Mouse (Mus musculus) heart, embryonic 13.5 days (tissue): ENCODE data around the gene Acaca. TPM values are rescaled to one million over a fixed set of nuclear protein-coding genes. Genes with fewer than 3 reads are reported as not detected.
"Not testable (repeated sequence)": the region's sequence is repeated elsewhere in the genome, so short reads cannot be mapped to it uniquely, and the experiment has no call there.

Experiments
- ATAC-seq: fragments of 200-750 bp; cut with Nextera tagmentation; 2 replicates; pipeline ENCODE4 v1.8.0; 2017; ENCODE audit warnings: moderate TSS enrichment; ENCODE audit not compliant: insufficient number of reproducible peaks, low FRiP score, low TSS enrichment; ENCODE audit errors: extremely low read depth
- H3K27ac ChIP-seq: fragments of 300-500 bp; sonication (generic); replicated peaks from 2 replicates; pipeline ENCODE4 v1.5.1; 2015; ENCODE audit warnings: moderate library complexity, mild to moderate bottlenecking, inconsistent platforms
- H3K27me3 ChIP-seq: fragments of 300-500 bp; sonication (generic); replicated peaks from 2 replicates; pipeline ENCODE4 v1.6.1; 2015; ENCODE audit warnings: mild to moderate bottlenecking, inconsistent platforms
- H3K36me3 ChIP-seq: fragments of 300-500 bp; sonication (generic); 2 replicates; pipeline ENCODE4 v1.6.1; 2015; ENCODE audit warnings: mild to moderate bottlenecking, inconsistent platforms
- H3K4me1 ChIP-seq: fragments of 300-500 bp; sonication (generic); 2 replicates; pipeline ENCODE4 v1.6.1; 2015; ENCODE audit warnings: inconsistent platforms
- H3K4me2 ChIP-seq: fragments of 300-500 bp; sonication (generic); 2 replicates; pipeline ENCODE4 v1.6.1; 2015; ENCODE audit warnings: inconsistent platforms, mild to moderate bottlenecking, moderate library complexity
- H3K4me3 ChIP-seq: fragments of 300-500 bp; sonication (generic); 2 replicates; pipeline ENCODE4 v1.5.1; 2015; ENCODE audit warnings: moderate library complexity, mild to moderate bottlenecking, inconsistent platforms
- H3K9ac ChIP-seq: fragments of 300-500 bp; sonication (generic); 2 replicates; pipeline ENCODE4 v1.6.1; 2015; ENCODE audit warnings: inconsistent platforms, mild to moderate bottlenecking, moderate library complexity
- H3K9me3 ChIP-seq: fragments of 300-500 bp; sonication (generic); 2 replicates; pipeline ENCODE4 v1.6.1; 2016; ENCODE audit warnings: inconsistent platforms
- WGBS: fragments of 180-500 bp; shearing (Covaris S2); methylation state at CpG from one replicate; pipeline ENCODE4 v1.1.7; 2015; ENCODE audit warnings: mixed read lengths; 5-methylcytosine and 5-hydroxymethylcytosine counted together
- polyA plus RNA-seq: library from polyadenylated mRNA; unstranded; fragments of >200 nt; fragmentation: Nextera tagmentation; extraction: Ambion mirVana; gene quantifications from 2 replicates; pipeline ENCODE4 v1.2.1, GENCODE M21; 2015

The Acaca gene
- polyA plus RNA-seq, 1 experiment from 2014 or later = 6.6 TPM

DNA sequence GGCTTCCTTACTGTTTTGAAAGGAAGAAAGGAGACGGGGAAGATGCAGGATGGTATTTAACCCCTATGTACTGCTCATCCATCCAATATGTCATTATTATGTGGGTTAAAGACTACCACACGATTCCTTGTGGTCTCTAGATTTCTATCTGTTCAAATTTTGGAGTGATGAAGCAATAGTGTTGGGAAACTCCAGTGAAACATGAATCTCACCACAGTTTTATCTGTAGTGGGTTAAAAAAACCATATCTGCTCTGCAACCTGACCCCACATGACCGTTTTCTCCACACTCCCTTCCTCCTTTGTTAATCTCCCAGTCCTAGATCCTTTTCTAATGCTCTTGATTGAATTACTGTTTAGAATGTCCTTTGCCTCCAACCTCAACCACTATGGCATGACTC is 163.1 kb downstream of the Acaca start:
- H3K27ac ChIP-seq = no peak overlapping the region
- no peak overlapping the region for H3K9ac ChIP-seq
- H3K36me3 ChIP-seq = peaks cover 6% of the 10 kb centered on the region; the same call in 1 of the 2 replicates
- H3K27me3 ChIP-seq = no peaks in the 10 kb centered on the region
- no peak overlapping the region for H3K4me2 ChIP-seq
- H3K4me1 ChIP-seq = peaks cover 16% of the 10 kb centered on the region
- no peak overlapping the region for H3K4me3 ChIP-seq
- ATAC-seq = no peak
- 67% methylated on average over 3 of the region's 3 CpGs for WGBS
- H3K9me3 ChIP-seq = no peaks in the 10 kb centered on the region

DNA sequence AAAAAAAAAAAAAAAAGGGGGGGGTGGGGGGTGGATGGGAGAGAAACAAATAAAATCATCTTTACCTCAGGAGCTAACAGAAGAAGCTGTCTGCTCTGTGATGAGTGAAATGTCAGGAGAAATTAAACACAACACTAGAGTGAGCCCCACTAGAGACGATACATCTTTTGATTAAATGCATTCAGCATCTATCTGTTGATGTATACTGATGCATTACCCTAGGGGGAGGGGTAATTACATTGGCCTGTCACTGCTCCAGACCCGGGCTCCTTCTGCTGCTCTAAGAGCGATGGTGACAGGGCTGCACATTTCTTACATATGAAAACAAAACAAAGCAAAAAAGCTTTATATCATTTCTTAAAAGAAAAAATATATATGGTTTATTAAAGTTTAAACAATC is 163.8 kb downstream of the Acaca start:
- Histone ChIP-seq H3K9ac (no peak overlapping the region), H3K36me3 (peaks cover 6% of the 10 kb centered on the region; the same call in 1 of the 2 replicates), H3K4me2 (no peak overlapping the region), H3K9me3 (no peaks in the 10 kb centered on the region), H3K4me1 (peaks cover 16% of the 10 kb centered on the region), H3K4me3 (no peak overlapping the region), H3K27me3 (no peaks in the 10 kb centered on the region), H3K27ac (no peak overlapping the region)
- 90% methylated on average over 3 of the region's 3 CpGs for WGBS
- no peak for ATAC-seq

- Histone ChIP-seq H3K4me3 (no peak overlapping the region), H3K27ac (no peak overlapping the region), H3K9ac (no peak overlapping the region), H3K4me1 (peaks cover under 1% of the 10 kb centered on the region; the same call in 1 of the 2 replicates), H3K36me3 (peaks cover 11% of the 10 kb centered on the region), H3K27me3 (no peaks in the 10 kb centered on the region), H3K9me3 (no peaks in the 10 kb centered on the region), H3K4me2 (no peak overlapping the region)
- 77% methylated on average over 2 of the region's 2 CpGs for WGBS
- ATAC-seq = no peak
Measured at GRCm38 (mm10) chr11:84296337-84296736, 166.9 kb downstream of the Acaca start.

GRCm38 (mm10) chr11:84305474-84305873 is 176.0 kb downstream of the Acaca start:
- Histone ChIP-seq H3K4me2 (no peak overlapping the region), H3K27me3 (no peaks in the 10 kb centered on the region), H3K4me1 (no peaks in the 10 kb centered on the region), H3K9me3 (no peaks in the 10 kb centered on the region), H3K9ac (no peak overlapping the region), H3K27ac (no peak overlapping the region), H3K36me3 (peaks cover 16% of the 10 kb centered on the region), H3K4me3 (no peak overlapping the region)
- 84% methylated on average over 1 of the region's 1 CpGs for WGBS
- no peak for ATAC-seq

DNA sequence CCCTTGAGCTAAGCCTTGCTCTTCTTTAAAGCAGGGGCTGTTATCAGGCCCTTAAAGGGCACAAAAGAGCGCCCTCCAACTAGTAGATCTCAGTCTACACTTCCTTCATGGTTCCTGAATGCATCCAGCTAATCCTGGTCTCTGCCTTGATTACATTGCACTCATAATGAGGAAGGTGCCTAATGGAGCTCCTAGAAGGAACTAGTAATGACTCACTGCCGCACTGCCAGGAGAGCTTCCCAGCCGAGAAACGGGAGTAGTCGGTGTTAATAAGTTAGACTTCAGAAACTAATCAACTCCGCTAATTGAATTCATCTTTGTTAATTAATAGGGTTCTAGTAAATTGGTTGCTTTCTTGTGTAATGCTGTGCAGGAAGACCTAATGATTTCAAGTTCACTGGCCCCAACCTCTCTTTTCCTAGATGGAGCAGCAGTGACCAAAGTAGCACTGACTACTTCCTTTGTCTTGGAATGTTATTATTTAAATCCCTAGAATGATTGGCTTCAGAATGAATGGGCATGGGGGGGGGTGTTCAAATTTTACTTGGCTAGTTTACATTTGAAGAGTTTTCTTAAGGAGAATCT is 176.8 kb downstream of the Acaca start:
- H3K9ac ChIP-seq = no peak overlapping the region
- no peaks in the 10 kb centered on the region for H3K9me3 ChIP-seq
- no peak overlapping the region for H3K4me3 ChIP-seq
- ATAC-seq = no peak
- no peaks in the 10 kb centered on the region for H3K27me3 ChIP-seq
- H3K27ac ChIP-seq = no peak overlapping the region
- no peak overlapping the region for H3K4me2 ChIP-seq
- no peaks in the 10 kb centered on the region for H3K4me1 ChIP-seq
- 92% methylated on average over 6 of the region's 6 CpGs for WGBS
- H3K36me3 ChIP-seq = peaks cover 13% of the 10 kb centered on the region

DNA sequence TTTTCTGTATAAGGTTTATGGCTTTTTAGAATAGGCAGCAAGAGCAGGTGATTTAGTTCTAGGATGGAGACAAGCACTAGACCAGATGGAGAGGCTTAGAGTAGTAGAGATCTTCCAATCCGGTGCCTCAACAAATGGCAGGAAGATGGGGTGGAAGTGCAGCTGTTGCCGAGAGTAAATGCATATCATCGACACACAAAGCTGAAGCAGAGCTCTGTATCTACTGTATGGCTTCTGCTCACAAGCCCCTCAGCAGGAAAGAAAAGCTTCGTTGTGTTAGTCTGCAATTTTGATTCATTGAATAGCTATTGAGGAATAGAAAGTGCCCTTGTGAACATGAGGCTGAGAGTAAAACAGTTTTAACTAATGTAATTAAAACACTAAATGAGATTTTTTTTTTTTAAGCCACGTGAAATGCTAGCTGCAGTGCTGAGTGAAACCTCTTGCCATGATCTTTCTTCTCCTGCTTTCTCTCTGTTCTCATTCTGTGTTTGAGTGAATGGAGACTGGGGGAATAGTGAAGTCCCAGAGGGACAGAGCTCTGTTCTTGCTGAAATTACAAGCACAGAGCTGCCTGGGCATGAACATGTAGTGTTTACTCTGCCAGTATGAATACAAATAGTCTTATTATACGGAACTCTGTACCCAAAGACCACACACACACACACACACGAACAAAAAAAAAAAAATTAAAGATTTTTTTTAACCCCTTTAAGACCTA is 194.7 kb downstream of the Acaca start:
- H3K9ac ChIP-seq = no peak overlapping the region
- no peak for ATAC-seq
- H3K4me2 ChIP-seq = no peak overlapping the region
- H3K4me1 ChIP-seq = no peaks in the 10 kb centered on the region
- H3K27me3 ChIP-seq = no peaks in the 10 kb centered on the region
- H3K36me3 ChIP-seq = peaks cover 19% of the 10 kb centered on the region; the same call in 1 of the 2 replicates
- no peak overlapping the region for H3K27ac ChIP-seq
- H3K4me3 ChIP-seq = no peak overlapping the region
- no peaks in the 10 kb centered on the region for H3K9me3 ChIP-seq
- WGBS = 79% methylated on average over 7 of the region's 7 CpGs

- peaks cover 15% of the 10 kb centered on the region; the same call in 1 of the 2 replicates for H3K36me3 ChIP-seq
- no peaks in the 10 kb centered on the region for H3K4me1 ChIP-seq
- no peak overlapping the region for H3K27ac ChIP-seq
- H3K4me3 ChIP-seq = no peak overlapping the region
- H3K27me3 ChIP-seq = no peaks in the 10 kb centered on the region
- no peak overlapping the region for H3K9ac ChIP-seq
- ATAC-seq = no peak
- no peaks in the 10 kb centered on the region for H3K9me3 ChIP-seq
- no peak overlapping the region for H3K4me2 ChIP-seq
- WGBS = 68% methylated on average over 4 of the region's 4 CpGs
Measured at GRCm38 (mm10) chr11:84327086-84327485, 197.6 kb downstream of the Acaca start.

DNA sequence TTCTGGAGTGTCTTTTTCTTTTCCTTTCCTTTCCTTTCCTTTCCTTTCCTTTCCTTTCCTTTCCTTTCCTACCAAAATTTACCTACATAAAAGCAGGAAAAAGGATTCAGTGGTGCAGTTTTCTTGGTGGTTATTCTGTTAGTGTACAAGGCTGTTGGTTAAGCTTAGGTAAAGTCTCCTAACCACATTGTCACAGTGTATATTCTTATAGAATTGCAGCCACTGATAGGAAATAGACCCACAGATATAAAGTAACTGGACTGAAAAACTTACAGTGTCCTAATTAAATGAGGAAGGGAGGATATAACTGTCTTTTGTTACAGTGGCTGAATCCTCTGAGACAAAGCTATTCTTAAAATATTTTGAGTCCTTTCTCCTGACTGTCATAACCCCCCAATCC is 202.9 kb downstream of the Acaca start:
- H3K9ac ChIP-seq = no peak overlapping the region
- no peak for ATAC-seq
- H3K27ac ChIP-seq = no peak overlapping the region
- H3K4me1 ChIP-seq = no peaks in the 10 kb centered on the region
- H3K27me3 ChIP-seq = no peaks in the 10 kb centered on the region
- H3K9me3 ChIP-seq = no peaks in the 10 kb centered on the region
- H3K4me3 ChIP-seq = no peak overlapping the region
- H3K36me3 ChIP-seq = no peaks in the 10 kb centered on the region
- no peak overlapping the region for H3K4me2 ChIP-seq

- Histone ChIP-seq H3K27me3 (no peaks in the 10 kb centered on the region), H3K4me3 (no peak overlapping the region), H3K9ac (no peak overlapping the region), H3K36me3 (peaks cover 2% of the 10 kb centered on the region; the same call in 1 of the 2 replicates), H3K27ac (no peak overlapping the region), H3K9me3 (no peaks in the 10 kb centered on the region), H3K4me2 (no peak overlapping the region), H3K4me1 (no peaks in the 10 kb centered on the region)
- no peak for ATAC-seq
- 79% methylated on average over 3 of the region's 3 CpGs for WGBS
Measured at GRCm38 (mm10) chr11:84332860-84333259, 203.4 kb downstream of the Acaca start.

DNA sequence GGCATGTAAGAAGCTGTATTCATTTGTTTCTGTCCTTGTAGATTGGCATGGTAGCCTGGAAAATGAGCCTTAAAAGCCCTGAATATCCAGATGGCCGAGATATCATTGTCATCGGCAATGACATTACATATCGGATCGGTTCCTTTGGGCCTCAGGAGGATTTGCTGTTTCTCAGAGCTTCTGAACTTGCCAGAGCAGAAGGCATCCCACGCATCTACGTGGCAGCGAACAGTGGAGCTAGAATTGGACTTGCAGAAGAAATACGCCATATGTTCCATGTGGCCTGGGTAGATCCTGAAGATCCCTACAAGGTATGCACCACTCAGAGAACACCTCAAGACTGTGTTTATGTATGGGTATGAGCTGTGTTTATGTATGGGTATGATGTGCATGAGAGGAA is 208.8 kb downstream of the Acaca start:
- 95% methylated on average over 8 of the region's 8 CpGs for WGBS
- H3K27ac ChIP-seq, ATAC-seq, H3K4me2 ChIP-seq, H3K27me3 ChIP-seq, H3K4me1 ChIP-seq, H3K9ac ChIP-seq, H3K4me3 ChIP-seq, H3K9me3 ChIP-seq: not testable (repeated sequence)
- peaks cover 10% of the 10 kb centered on the region for H3K36me3 ChIP-seq

- ATAC-seq = no peak
- no peak overlapping the region for H3K4me3 ChIP-seq
- peaks cover 10% of the 10 kb centered on the region for H3K36me3 ChIP-seq
- no peak overlapping the region for H3K4me2 ChIP-seq
- H3K27me3 ChIP-seq = no peaks in the 10 kb centered on the region
- H3K9me3 ChIP-seq = no peaks in the 10 kb centered on the region
- no peak overlapping the region for H3K27ac ChIP-seq
- peaks cover 14% of the 10 kb centered on the region for H3K4me1 ChIP-seq
- no peak overlapping the region for H3K9ac ChIP-seq
- 53% methylated on average over 2 of the region's 2 CpGs for WGBS
Measured at GRCm38 (mm10) chr11:84340630-84341029, 211.2 kb downstream of the Acaca start.
